Mouse (Mus musculus): ENCODE measurements around the gene Ube2q1. TPM values are rescaled to one million over a fixed set of nuclear protein-coding genes. Genes with fewer than 3 reads are reported as not detected.

The Ube2q1 gene
- total RNA-seq, 2 experiments from 2014 or later = 83.9 to 90.7 TPM

DNA sequence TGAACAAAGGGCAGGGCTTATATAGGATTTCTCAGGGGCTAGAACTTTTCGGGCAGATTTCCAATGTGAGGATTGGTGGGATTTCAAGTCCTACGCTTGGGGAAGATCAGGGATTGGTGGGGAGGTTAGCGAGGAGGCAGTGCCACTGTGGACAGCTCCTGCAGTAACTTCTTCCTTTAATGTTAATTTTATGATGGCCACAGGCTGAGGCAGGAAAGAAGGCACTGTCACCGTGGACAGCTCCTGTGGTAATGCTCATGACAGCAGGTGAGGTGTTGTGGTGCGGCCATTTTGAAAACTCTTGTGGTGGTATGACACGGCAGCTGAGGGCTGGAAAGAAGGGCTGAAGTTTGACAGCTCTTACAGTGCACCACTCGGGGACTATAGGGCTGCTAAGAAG lies 3.8 kb upstream of the Ube2q1 start:
- no peak for DNase-seq (ENCODE audit: extremely low spot score in 1 of 2, low spot score in 2 of 2)
- intact Hi-C loops (cut with DNase I) = no loop called here
- Histone ChIP-seq H3K4me3 (no peak overlapping the region), H3K27ac (no peak overlapping the region)
- TF ChIP-seq CTCF (IDR thresholded peaks at IDR 0.05) = no peak

DNA sequence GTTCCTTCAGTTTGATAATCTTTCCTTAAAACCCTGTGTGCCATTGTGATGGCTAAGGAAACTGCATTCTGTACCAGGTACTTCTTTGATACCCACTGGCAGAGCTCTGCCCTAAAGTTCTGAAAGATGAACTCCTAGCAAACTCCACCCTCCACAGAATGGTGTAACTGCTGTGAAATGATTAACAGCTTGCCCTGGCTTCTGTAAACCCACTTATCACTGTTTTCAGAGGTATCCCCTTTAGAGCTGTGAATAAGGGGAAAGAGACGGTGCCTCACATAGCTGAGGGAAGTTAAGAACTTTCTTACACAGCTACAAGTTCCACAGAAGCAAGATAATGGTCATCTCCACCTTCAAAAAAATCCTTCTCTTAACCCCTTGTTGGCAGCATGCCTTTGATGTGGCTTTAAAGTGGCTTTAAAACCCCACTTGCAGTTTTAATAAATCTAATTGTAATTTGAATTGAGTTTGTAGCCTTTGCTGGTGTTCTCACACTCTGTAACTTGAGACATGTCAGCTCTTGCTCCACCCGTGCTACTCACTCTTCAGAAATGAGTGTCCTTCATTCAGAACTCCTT lies 2.9 kb upstream of the Ube2q1 start:
- H3K4me3 ChIP-seq = no peak overlapping the region
- intact Hi-C loops (cut with DNase I) = loop anchor here (5.0 to 10.0 kb wide), 2 partner anchors 58 to 284 kb away; partner anchors contain the start of genes 4933434E20Rik and Ubap2l
- no peak for DNase-seq (ENCODE audit: extremely low spot score in 1 of 2, low spot score in 2 of 2)
- H3K27ac ChIP-seq = no peak overlapping the region
- no peak for TF ChIP-seq CTCF (IDR thresholded peaks at IDR 0.05)

DNA sequence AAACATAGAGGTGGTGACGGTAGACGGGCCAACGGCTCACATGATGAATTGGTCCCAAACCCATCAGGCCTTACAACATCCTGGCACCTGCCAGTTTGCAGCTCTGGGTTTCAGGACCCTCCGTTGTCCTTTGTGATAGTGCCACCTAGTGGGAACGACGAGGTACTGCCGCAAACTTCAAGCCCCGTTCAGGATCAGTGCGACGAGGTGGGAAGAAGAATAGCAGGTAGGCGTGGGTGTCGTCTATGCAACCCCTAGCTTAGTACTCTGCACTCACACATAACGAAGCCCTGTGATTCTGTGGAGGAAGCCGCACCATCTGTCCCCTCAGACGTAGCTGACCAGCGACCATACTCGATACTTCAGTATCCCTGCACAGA lies 838 bp upstream of the Ube2q1 start:
- peak; percentile 97 for TF ChIP-seq CTCF (IDR thresholded peaks at IDR 0.05)
- intact Hi-C loops (cut with DNase I) = loop anchor here (2.0 to 10.0 kb wide), 5 partner anchors 42 to 314 kb away; partner anchors contain the start of genes 4933434E20Rik and Ubap2l
- peak overlapping the region; percentile 81 for H3K27ac ChIP-seq
- DNase-seq (ENCODE audit: extremely low spot score in 1 of 2, low spot score in 2 of 2) = peak; percentile 81 to 82
- H3K4me3 ChIP-seq = peak overlapping the region; percentile 96

DNA sequence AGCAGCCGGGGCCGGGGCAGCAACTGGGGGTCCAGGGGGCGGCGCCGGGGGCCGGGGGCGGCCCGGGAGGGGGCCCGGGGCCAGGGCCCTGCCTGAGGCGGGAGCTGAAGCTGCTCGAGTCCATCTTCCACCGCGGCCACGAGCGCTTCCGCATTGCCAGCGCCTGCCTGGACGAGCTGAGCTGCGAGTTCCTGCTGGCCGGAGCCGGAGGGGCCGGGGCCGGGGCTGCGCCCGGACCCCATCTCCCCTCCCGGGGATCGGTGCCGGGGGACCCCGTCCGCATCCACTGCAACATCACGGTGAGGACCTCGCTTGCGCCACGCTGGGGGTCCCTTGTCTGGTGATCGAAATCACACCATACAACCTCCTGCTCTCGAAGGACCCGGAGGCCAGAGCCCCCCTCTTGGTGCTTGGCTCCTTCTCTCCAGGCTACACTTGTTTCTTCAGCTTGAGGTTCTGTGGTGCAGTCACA lies 360 bp downstream of the Ube2q1 start:
- Histone ChIP-seq H3K4me3 (peak overlapping the region; percentile 96), H3K27ac (peak overlapping the region; percentile 81)
- no peak for TF ChIP-seq CTCF (IDR thresholded peaks at IDR 0.05)
- DNase-seq (ENCODE audit: extremely low spot score in 1 of 2, low spot score in 2 of 2) = no peak
- intact Hi-C loops (cut with DNase I) = loop anchor here (2.0 to 10.0 kb wide), 5 partner anchors 43 to 315 kb away; partner anchors contain the start of genes 4933434E20Rik and Ubap2l

DNA sequence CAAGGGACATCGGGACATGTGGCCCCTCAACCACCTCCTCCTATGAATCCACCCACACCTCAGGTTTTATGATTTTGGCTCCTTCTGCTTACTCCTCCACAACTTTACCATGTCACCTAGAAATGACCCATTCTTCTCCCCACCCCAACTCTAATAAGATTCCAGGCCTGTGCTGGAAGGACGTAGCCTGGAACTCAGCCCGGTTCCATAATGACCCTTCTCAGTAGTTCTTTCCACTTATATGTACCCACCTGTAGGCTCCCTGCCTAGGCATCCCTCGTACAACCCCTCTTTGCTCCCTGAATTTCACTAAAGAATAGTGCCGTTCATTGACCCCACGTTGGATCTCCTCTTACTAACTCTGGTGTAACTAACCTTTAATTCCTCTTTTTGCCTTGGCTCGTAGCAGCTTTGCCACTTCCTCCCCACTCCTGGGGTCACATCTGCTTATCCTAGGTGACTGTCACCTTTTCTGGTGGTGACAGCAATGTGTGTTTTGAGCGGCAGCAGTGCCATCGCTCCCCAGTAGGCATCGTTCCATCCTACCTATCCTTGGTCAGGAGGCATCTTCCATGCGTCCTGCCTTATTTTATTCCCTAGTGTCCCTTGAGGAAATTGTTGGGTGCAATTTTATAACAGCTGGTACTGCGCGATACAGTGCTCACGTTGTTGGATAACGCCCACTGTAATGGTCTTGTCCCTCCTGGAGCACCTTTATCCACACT lies 982 bp downstream of the Ube2q1 start:
- Histone ChIP-seq H3K27ac (peak overlapping the region; percentile 81; the same call in 1 of the 2 replicates), H3K4me3 (peak overlapping the region; percentile 96)
- intact Hi-C loops (cut with DNase I) = loop anchor here (5.0 to 10.0 kb wide), 2 partner anchors 62 to 280 kb away; partner anchors contain the start of genes 4933434E20Rik and Ubap2l
- DNase-seq (ENCODE audit: extremely low spot score in 1 of 2, low spot score in 2 of 2) = no peak
- no peak for TF ChIP-seq CTCF (IDR thresholded peaks at IDR 0.05)

- H3K27ac ChIP-seq = no peak overlapping the region
- TF ChIP-seq CTCF (IDR thresholded peaks at IDR 0.05) = no peak
- DNase-seq (ENCODE audit: extremely low spot score in 1 of 2, low spot score in 2 of 2) = no peak
- intact Hi-C loops (cut with DNase I) = loop anchor here (10.0 kb wide), 1 partner anchor 279 kb away; the partner anchor contains the start of genes 4933434E20Rik and Ubap2l
- H3K4me3 ChIP-seq = no peak overlapping the region
Measured at GRCm38 (mm10) chr3:89776001-89776400, 2.6 kb downstream of the Ube2q1 start.

GRCm38 (mm10) chr3:89780102-89780501 lies 6.7 kb downstream of the Ube2q1 start:
- intact Hi-C loops (cut with DNase I) = no loop called here
- no peak for TF ChIP-seq CTCF (IDR thresholded peaks at IDR 0.05)

DNA sequence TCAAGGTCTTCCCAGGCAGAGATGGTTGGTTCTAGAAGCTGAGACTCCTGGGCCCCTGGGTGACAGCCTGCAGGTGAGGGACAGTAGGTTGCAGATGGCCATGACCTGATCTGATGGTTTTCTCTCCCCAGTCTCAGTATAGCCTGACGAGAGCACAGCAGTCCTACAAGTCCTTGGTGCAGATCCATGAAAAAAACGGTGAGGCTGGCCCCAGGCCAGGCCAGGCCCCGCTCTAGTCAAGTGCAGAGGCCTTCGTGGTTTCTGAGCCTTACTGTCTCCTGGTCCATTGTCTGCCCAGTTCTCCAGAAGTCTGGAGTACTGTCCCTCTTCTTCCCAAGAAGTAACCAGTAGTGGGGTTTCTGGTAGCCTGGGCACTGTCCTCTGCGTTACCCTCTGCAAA lies 8.2 kb downstream of the Ube2q1 start:
- H3K4me3 ChIP-seq = no peak overlapping the region
- intact Hi-C loops (cut with DNase I) = no loop called here
- TF ChIP-seq CTCF (IDR thresholded peaks at IDR 0.05) = no peak

More at GRCm38 (mm10) chr3:89780102-89780501, 6.7 kb downstream of the Ube2q1 start:
- no peak overlapping the region for H3K4me3 ChIP-seq
- H3K27ac ChIP-seq = no peak overlapping the region
- no peak for DNase-seq (ENCODE audit: extremely low spot score in 1 of 2, low spot score in 2 of 2)

DNA sequence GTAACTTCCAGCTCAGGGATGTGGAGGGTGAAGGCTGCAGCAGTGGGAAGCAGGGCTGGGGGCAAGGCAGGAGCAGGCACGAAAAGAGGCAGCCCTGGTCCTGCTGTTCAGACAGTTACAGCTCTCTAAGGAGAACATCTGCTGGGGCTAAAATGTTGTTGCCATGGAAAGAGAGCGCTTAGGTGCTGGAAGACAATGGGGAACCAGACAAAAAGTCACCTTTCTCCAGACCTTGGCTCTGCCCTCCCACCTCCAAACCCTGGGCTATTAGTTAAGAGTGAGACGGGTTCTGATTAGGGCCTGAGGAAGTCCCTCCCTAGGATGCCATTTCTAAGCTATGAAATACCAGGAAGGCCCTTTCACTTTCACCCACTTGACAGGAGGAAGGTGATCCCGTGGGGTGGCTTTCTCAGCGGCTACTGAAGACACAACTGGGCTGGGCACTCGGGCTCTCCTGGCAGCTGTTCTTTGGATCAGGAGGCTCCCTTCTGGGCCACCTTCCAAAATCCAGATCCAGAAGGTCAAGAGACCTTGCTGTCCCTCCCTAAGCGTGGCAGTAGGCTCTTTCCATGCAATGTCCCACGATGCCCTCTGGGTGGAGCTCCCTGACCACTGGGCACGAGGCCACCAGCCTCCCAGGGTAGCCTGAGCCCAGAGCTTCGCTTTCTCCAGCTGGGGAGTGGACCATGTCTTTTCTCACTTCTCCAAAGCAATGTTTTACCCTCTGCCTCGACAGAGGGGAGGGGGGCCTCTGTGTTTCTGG lies 11.8 kb downstream of the Ube2q1 start:
- no peak overlapping the region for H3K4me3 ChIP-seq
- no peak overlapping the region for H3K27ac ChIP-seq
- intact Hi-C loops (cut with DNase I) = loop anchor here (1.0 kb wide), 1 partner anchor 73 kb away; no protein-coding TSS in a partner anchor
- DNase-seq (ENCODE audit: extremely low spot score in 1 of 2, low spot score in 2 of 2) = peak; percentile 53 to 73
- TF ChIP-seq CTCF (IDR thresholded peaks at IDR 0.05) = peak; percentile 80

More for the DNA sequence above, 8.2 kb downstream of the Ube2q1 start:
- H3K27ac ChIP-seq = no peak overlapping the region
- no peak for DNase-seq (ENCODE audit: extremely low spot score in 1 of 2, low spot score in 2 of 2)

DNA sequence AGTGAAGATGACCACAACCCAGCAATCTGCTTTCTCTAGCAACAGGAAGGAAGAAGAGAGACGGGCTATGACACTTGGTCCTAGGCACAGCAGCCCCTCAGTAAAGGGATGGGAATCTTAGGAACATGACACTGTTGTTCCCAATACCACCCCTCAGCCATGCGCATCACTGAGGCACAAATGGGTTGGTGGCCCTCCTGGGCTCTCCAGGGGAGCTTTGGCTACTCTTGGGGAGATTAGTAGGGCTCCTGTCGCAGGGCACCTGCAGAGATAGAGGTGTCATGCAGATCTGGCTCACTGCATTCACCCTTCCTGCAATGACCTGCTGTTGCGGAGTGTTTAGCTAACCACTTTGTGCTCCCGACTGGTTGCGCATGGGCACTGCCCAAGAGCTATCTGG lies 12.9 kb downstream of the Ube2q1 start:
- intact Hi-C loops (cut with DNase I) = no loop called here
- TF ChIP-seq CTCF (IDR thresholded peaks at IDR 0.05) = no peak
- no peak for DNase-seq (ENCODE audit: extremely low spot score in 1 of 2, low spot score in 2 of 2)
- Histone ChIP-seq H3K27ac (no peak overlapping the region), H3K4me3 (no peak overlapping the region)

DNA sequence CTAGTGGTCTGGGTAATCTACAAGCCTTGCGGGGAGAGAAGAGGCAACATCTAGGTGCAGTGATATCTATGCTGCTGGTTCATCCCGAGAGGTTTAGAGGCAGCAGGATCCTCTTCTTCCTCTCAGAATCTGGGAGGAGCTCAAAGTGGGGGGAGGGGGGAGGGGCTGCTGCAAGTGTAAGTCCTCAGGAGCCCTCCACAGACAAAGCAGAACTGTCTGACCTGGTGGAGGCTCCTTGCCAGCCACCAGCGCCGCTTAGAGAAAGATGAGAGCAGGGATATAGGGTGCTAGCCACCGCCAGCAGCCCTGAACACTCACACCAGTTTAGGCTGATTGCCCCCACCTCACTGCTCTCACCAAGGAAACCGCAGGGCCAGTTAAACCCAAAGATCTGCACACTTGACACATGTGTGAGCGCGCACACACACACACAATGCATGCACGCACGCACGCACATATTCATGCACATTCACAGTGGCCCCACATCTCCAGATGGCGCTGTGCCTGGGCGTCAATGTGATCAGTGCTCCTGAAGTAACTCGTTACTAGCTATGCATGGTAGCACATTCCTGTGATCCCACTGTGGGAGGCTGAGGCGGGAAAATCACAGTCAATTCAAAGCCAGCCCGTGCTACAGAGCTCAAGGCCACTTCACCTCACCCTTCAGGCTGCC lies 15.4 kb downstream of the Ube2q1 start:
- intact Hi-C loops (cut with DNase I) = no loop called here
- no peak overlapping the region for H3K4me3 ChIP-seq
- TF ChIP-seq CTCF (IDR thresholded peaks at IDR 0.05) = no peak; the same call in 1 of the 2 replicates
- no peak overlapping the region for H3K27ac ChIP-seq
- no peak for DNase-seq (ENCODE audit: extremely low spot score in 1 of 2, low spot score in 2 of 2)

All from left cerebral cortex, adult 2 months (tissue).